Mouse (Mus musculus): ENCODE results near the gene F7.

DNA sequence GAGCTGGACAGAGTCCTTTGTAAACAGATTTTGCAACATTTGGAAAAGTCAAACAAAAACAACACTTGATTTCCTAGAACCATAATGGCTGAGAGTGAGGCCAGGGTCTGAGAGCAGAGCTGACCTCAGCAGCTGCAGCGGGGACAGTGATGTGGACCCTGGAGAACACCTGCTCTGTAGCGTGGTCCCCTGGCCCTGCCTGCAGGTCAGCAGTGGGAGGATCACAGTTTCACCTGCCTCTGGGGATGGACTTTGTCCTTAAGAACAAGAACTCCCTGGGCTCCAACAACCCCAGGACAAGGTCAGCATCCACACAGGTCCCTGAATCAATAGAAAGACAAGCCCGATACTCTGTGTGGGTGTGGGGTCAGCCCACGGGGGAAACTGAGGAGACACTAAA is 31.5 kb downstream of the F7 start:
- TF ChIP-seq CTCF (IDR thresholded peaks at IDR 0.05; ENCODE audit: insufficient read depth, low read depth, low read length) (no peak), POLR2A (IDR thresholded peaks at IDR 0.05; ENCODE audit: insufficient read depth, low read depth, low read length) (no peak)

Measured in olfactory bulb, adult 2 months (tissue).